Mouse (Mus musculus) intestine, embryonic 14.5 days (tissue): ENCODE results near the gene Stx7. TPM values are rescaled to one million over a fixed set of nuclear protein-coding genes. Genes with fewer than 3 reads are reported as not detected.
"Not testable (repeated sequence)": the region's sequence is repeated elsewhere in the genome, so short reads cannot be mapped to it uniquely, and the experiment has no call there.

Experiments
- ATAC-seq: fragments of 200-750 bp; cut with Nextera tagmentation; replicated peaks from 2 replicates; pipeline ENCODE4 v1.8.0; 2017; ENCODE audit warnings: low read depth, moderate number of reproducible peaks, moderate TSS enrichment, moderate library complexity; ENCODE audit not compliant: low FRiP score, low TSS enrichment
- DNase-seq: peaks from one replicate; pipeline ENCODE4 v3.0.0-alpha.2; 2018; ENCODE audit warnings: low spot score
- H3K27ac ChIP-seq: fragments of 300-500 bp; sonication (generic); 2 replicates; pipeline ENCODE4 v1.5.1; 2014; ENCODE audit warnings: low read depth, mild to moderate bottlenecking, control low read depth
- H3K27me3 ChIP-seq: fragments of 300-500 bp; sonication (generic); replicated peaks from 2 replicates; pipeline ENCODE4 v1.6.1; 2014; ENCODE audit warnings: low read length, control low read depth; ENCODE audit not compliant: control insufficient read depth, insufficient read depth
- H3K36me3 ChIP-seq: fragments of 300-500 bp; sonication (generic); 2 replicates; pipeline ENCODE4 v1.6.1; 2014; ENCODE audit warnings: low read length, control low read depth; ENCODE audit not compliant: control insufficient read depth, insufficient read depth
- H3K4me1 ChIP-seq: fragments of 300-500 bp; sonication (generic); replicated peaks from 2 replicates; pipeline ENCODE4 v1.6.1; 2014; ENCODE audit warnings: low read length, control low read depth, mixed read lengths; ENCODE audit not compliant: control insufficient read depth, insufficient read depth
- H3K4me2 ChIP-seq: fragments of 300-500 bp; sonication (generic); 2 replicates; pipeline ENCODE4 v1.6.1; 2014; ENCODE audit warnings: low read length
- H3K4me3 ChIP-seq: fragments of 300-500 bp; sonication (generic); 2 replicates; pipeline ENCODE4 v1.5.1; 2014; ENCODE audit warnings: low read depth, low read length, control low read depth, mixed read lengths
- H3K9ac ChIP-seq: fragments of 300-500 bp; sonication (generic); 2 replicates; pipeline ENCODE4 v1.6.1; 2014; ENCODE audit warnings: mild to moderate bottlenecking, low read length
- H3K9me3 ChIP-seq: fragments of 300-500 bp; sonication (generic); 2 replicates; pipeline ENCODE4 v1.6.1; 2016; ENCODE audit warnings: low read length, control low read depth; ENCODE audit not compliant: control insufficient read depth
- WGBS: fragments of 180-500 bp; shearing (Covaris S2); extraction: QIAGEN DNeasy Blood & Tissue Kit; methylation state at CpG from one replicate; pipeline ENCODE4 v1.1.7; 2014; 5-methylcytosine and 5-hydroxymethylcytosine counted together
- polyA plus RNA-seq: library from polyadenylated mRNA; unstranded; fragments of >200 nt; fragmentation: Nextera tagmentation; extraction: Ambion mirVana; gene quantifications from 2 replicates; pipeline ENCODE4 v1.2.1, GENCODE M21; 2014

Stx7 gene
- 91.8 and 100 TPM in 2 replicates for polyA plus RNA-seq

GRCm38 (mm10) chr10:24149135-24149781, at the start of gene Stx7:
Gene Stx7, plus strand, starts transcription at chr10:24149302.
- Histone ChIP-seq H3K4me3 (peak within 1 kb of the TSS; percentile 76), H3K4me1 (peaks cover 3% of the 10 kb centered on the region; the same call in 1 of the 2 replicates), H3K36me3 (no peaks in the 10 kb centered on the region), H3K4me2 (peak within 1 kb of the TSS; percentile 57), H3K27me3 (no peaks in the 10 kb centered on the region), H3K9ac (peak within 1 kb of the TSS; percentile 80), H3K27ac (peak within 1 kb of the TSS; percentile 75), H3K9me3 (no peaks in the 10 kb centered on the region)
- ATAC-seq (peak; percentile 92), DNase-seq (peak; percentile 91)
- WGBS, result 4% methylated on average over 44 of the region's 45 CpGs

GRCm38 (mm10) chr10:24101812-24102211, 47.3 kb upstream of the Stx7 start, which contains the start of gene Taar8c:
Gene Taar8c, minus strand, starts transcription at chr10:24101912.
- H3K9ac ChIP-seq, DNase-seq, H3K4me3 ChIP-seq, H3K27me3 ChIP-seq, ATAC-seq, H3K36me3 ChIP-seq, H3K9me3 ChIP-seq, H3K4me2 ChIP-seq, H3K4me1 ChIP-seq, H3K27ac ChIP-seq: not testable (repeated sequence)
- 82% methylated on average over 1 of the region's 3 CpGs for WGBS

- H3K4me3 ChIP-seq, ATAC-seq, DNase-seq, H3K4me2 ChIP-seq, H3K36me3 ChIP-seq, H3K27me3 ChIP-seq, H3K9me3 ChIP-seq, H3K9ac ChIP-seq, H3K27ac ChIP-seq, H3K4me1 ChIP-seq: not testable (repeated sequence)
- 33% methylated on average over 1 of the region's 1 CpGs for WGBS
Observed at GRCm38 (mm10) chr10:24103299-24103698, 45.8 kb upstream of the Stx7 start.

- no peak overlapping the region for H3K9ac ChIP-seq
- H3K27ac ChIP-seq, result no peak overlapping the region
- ATAC-seq, result no peak
- H3K36me3 ChIP-seq, result no peaks in the 10 kb centered on the region
- no peaks in the 10 kb centered on the region for H3K4me1 ChIP-seq
- WGBS, result 63% methylated on average over 5 of the region's 5 CpGs
- DNase-seq, result no peak
- H3K4me3 ChIP-seq, result no peak overlapping the region
- H3K9me3 ChIP-seq, result no peaks in the 10 kb centered on the region
- no peaks in the 10 kb centered on the region for H3K27me3 ChIP-seq
- H3K4me2 ChIP-seq, result no peak overlapping the region
Observed at GRCm38 (mm10) chr10:24107747-24108146, 41.4 kb upstream of the Stx7 start.

GRCm38 (mm10) chr10:24108236-24108635, 40.9 kb upstream of the Stx7 start:
- Histone ChIP-seq H3K9ac (no peak overlapping the region), H3K9me3 (no peaks in the 10 kb centered on the region), H3K27me3 (no peaks in the 10 kb centered on the region), H3K4me1 (no peaks in the 10 kb centered on the region), H3K27ac (peak overlapping the region; percentile 54; the same call in 1 of the 2 replicates), H3K36me3 (no peaks in the 10 kb centered on the region), H3K4me2 (no peak overlapping the region), H3K4me3 (no peak overlapping the region)
- ATAC-seq (peak; percentile 71; the same call in 1 of the 2 replicates), DNase-seq (no peak)
- 61% methylated on average over 3 of the region's 3 CpGs for WGBS

GRCm38 (mm10) chr10:24109434-24109833, 39.7 kb upstream of the Stx7 start, which contains the start of gene Taar9:
Gene Taar9, minus strand, starts transcription at chr10:24109534.
- peak within 1 kb of the TSS; percentile 54; the same call in 1 of the 2 replicates for H3K27ac ChIP-seq
- not testable (repeated sequence) for H3K36me3 ChIP-seq, H3K9me3 ChIP-seq, DNase-seq, H3K4me1 ChIP-seq, H3K27me3 ChIP-seq, ATAC-seq, H3K4me2 ChIP-seq, H3K9ac ChIP-seq, H3K4me3 ChIP-seq
- WGBS, result 79% methylated on average over 8 of the region's 8 CpGs

GRCm38 (mm10) chr10:24111116-24111778, 37.9 kb upstream of the Stx7 start:
- Histone ChIP-seq H3K36me3 (no peaks in the 10 kb centered on the region), H3K4me1 (no peaks in the 10 kb centered on the region), H3K9me3 (0 out of 2 replicates have a peak, but pooled peaks cover 4% of the 10 kb centered on the region), H3K9ac (no peak overlapping the region), H3K27me3 (no peaks in the 10 kb centered on the region), H3K27ac (no peak overlapping the region), H3K4me3 (no peak overlapping the region), H3K4me2 (no peak overlapping the region)
- 48% methylated on average over 6 of the region's 6 CpGs for WGBS
- ATAC-seq (no peak), DNase-seq (peak; percentile 66)

GRCm38 (mm10) chr10:24131451-24132262, 17.4 kb upstream of the Stx7 start:
- H3K4me3 ChIP-seq, result 0 out of 2 replicates have a peak overlapping the region, but pooled peaks have one; percentile 17
- H3K27ac ChIP-seq, result peak overlapping the region; percentile 82; the same call in 1 of the 2 replicates
- ATAC-seq, result peak; percentile 71

More at GRCm38 (mm10) chr10:24131451-24132262, 17.4 kb upstream of the Stx7 start:
- H3K27me3 ChIP-seq, result no peaks in the 10 kb centered on the region
- WGBS, result 25% methylated on average over 9 of the region's 9 CpGs
- peak overlapping the region; percentile 39 for H3K4me2 ChIP-seq
- 0 out of 2 replicates have a peak overlapping the region, but pooled peaks have one; percentile 13 for H3K9ac ChIP-seq
- no peak for DNase-seq
- H3K4me1 ChIP-seq, result 0 out of 2 replicates have a peak, but pooled peaks cover 2% of the 10 kb centered on the region
- no peaks in the 10 kb centered on the region for H3K9me3 ChIP-seq
- no peaks in the 10 kb centered on the region for H3K36me3 ChIP-seq
